Mouse (Mus musculus) erythroblast, embryonic 14.5 days (primary cell): ENCODE results near the gene Capn15.

Experiments used
- GATA1 ChIP-seq: IDR thresholded peaks from 2 replicates; pipeline ENCODE4 v1.6.1; 2012; ENCODE audit warnings: low read length, inconsistent platforms, mixed read lengths
- TAL1 ChIP-seq: IDR thresholded peaks from 3 replicates; pipeline ENCODE4 v1.6.1; 2012; ENCODE audit warnings: low read length, inconsistent platforms, mixed read lengths

DNA sequence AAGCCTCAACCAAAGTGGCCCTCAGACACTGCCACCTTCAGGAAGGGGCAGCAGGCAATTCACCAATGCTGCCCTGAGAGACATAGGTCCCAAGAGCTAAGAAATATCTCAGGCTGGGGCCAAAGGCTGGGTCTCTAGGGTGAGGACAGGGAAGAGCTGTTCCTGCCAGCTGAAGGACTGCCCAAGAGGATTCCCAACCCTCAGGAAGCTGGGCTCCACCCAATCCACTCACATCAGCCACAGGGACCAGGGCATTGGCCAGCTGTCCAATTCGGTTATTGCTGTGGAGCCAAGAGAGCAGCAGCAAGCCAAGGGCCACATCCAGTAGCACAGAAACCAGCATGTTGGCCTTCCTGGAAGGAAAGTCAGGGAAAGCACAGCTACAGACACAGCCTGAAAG, 51.1 kb downstream of the Capn15 start:
- TF ChIP-seq GATA1 = no peak
- no peak for TF ChIP-seq TAL1
